Comparison of ENCODE assay signal across 18 mouse cellular contexts in the genomic region with DNA sequence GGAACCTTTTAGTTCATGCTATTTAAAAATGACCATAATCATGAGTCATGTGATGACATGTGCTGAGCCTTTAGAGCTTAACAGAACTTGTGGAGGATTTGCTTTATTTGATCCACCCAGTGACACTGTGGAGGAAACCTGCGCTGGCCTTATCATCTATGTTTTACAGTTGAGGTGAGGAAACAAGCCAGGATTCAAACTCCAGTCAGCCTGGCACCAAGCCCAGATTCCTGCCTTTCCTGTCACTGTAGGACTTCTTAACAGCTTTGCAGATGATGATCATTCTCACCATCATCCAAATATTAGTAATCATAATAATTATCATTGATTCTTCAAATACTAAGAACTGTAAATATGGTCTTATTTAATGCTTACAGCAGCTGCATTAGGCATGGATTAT. TPM values are rescaled to one million over a fixed set of nuclear protein-coding genes. Genes with fewer than 3 reads are reported as not detected.
DNase-seq lines count a peak whose midpoint lies in the region; ATAC-seq and TF ChIP-seq lines count a peak whose summit lies in the region.
"Had no signal": no experiment of that assay in that cellular context is flagged by ENCODE, and none has a peak within 500 bp of the region (broad histone marks: within the 10 kb centered on the region; RNA-seq: fewer than 3 reads in every experiment).

No protein-coding gene starts in this region.

- H3K4me3 ChIP-seq in cerebellum, adult 2 months (replicated peaks; ENCODE audit: insufficient read depth, low read depth, low read length) = no peak overlapping the region
- no peak overlapping the region for H3K4me3 ChIP-seq in kidney, embryonic 15.5 days (replicated peaks)
- H3K4me3 ChIP-seq in bone marrow macrophage, adult 2 months (ENCODE audit: insufficient read depth, low read length) = no peak overlapping the region
- H3K4me3 ChIP-seq: embryonic facial prominence, embryonic 15.5 days; limb, embryonic 12.5 days; megakaryocyte, embryonic 14.5 days had no signal

- no peak for TF ChIP-seq POLR2A in cerebellum, adult 2 months (IDR thresholded peaks at IDR 0.05; ENCODE audit: borderline replicate concordance, insufficient read depth, low read length)
- no peak for TF ChIP-seq POLR2A in bone marrow macrophage, adult 2 months (IDR thresholded peaks at IDR 0.05; ENCODE audit: borderline replicate concordance, low read depth, low read length)

- no peak overlapping the region for H3K9ac ChIP-seq in kidney, embryonic 15.5 days
- H3K9ac ChIP-seq: embryonic facial prominence, embryonic 15.5 days; hindbrain, embryonic 14.5 days; limb, embryonic 12.5 days had no signal

- H3K9me3 ChIP-seq in kidney, embryonic 15.5 days (replicated peaks) = no peaks in the 10 kb centered on the region
- H3K9me3 ChIP-seq: embryonic facial prominence, embryonic 15.5 days; limb, embryonic 12.5 days; megakaryocyte, embryonic 14.5 days had no signal

- WGBS in cerebellum, adult 2 months = 15% methylated on average over 1 of the region's 1 CpGs
- WGBS in kidney, embryonic 15.5 days = 72% methylated on average over 1 of the region's 1 CpGs

- H3K4me2 ChIP-seq in kidney, embryonic 15.5 days = no peak overlapping the region
- H3K4me2 ChIP-seq: embryonic facial prominence, embryonic 15.5 days; hindbrain, embryonic 14.5 days; limb, embryonic 12.5 days had no signal

- no peak for ATAC-seq in kidney, embryonic 15.5 days (replicated peaks; ENCODE audit: low FRiP score)
- ATAC-seq: midbrain, embryonic 16.5 days had no signal

- TF ChIP-seq CTCF in cerebellum, adult 2 months (IDR thresholded peaks at IDR 0.05; ENCODE audit: borderline replicate concordance, insufficient read depth, low read depth, low read length) = no peak
- no peak for TF ChIP-seq CTCF in bone marrow macrophage, adult 2 months (IDR thresholded peaks at IDR 0.05; ENCODE audit: low read depth, low read length)

- H3K4me1 ChIP-seq in cerebellum, adult 2 months (ENCODE audit: control insufficient read depth, insufficient read depth, low read length) = peaks cover 33% of the 10 kb centered on the region; the same call in 1 of the 2 replicates
- peaks cover 14% of the 10 kb centered on the region for H3K4me1 ChIP-seq in kidney, embryonic 15.5 days
- H3K4me1 ChIP-seq in bone marrow macrophage, adult 2 months (ENCODE audit: control insufficient read depth, insufficient read depth, low read length) = peaks cover 66% of the 10 kb centered on the region

- H3K36me3 ChIP-seq in kidney, embryonic 15.5 days = no peaks in the 10 kb centered on the region
- H3K36me3 ChIP-seq: embryonic facial prominence, embryonic 15.5 days; limb, embryonic 12.5 days had no signal

- H3K27ac ChIP-seq in cerebellum, adult 2 months (ENCODE audit: insufficient read depth, low read length) = no peak overlapping the region
- no peak overlapping the region for H3K27ac ChIP-seq in kidney, embryonic 15.5 days
- H3K27ac ChIP-seq in bone marrow macrophage, adult 2 months (ENCODE audit: insufficient read depth, low read depth, low read length) = peak overlapping the region; percentile 62
- H3K27ac ChIP-seq: embryonic facial prominence, embryonic 15.5 days; hindbrain, embryonic 14.5 days; limb, embryonic 12.5 days had no signal

- intact Hi-C loops in heart, postnatal 10 days (cut with DNase I) = no loop called here

- peak; percentile 51 to 56 for DNase-seq in cerebellum, adult 2 months
- no peak for DNase-seq in cerebellum, postnatal 4 days (ENCODE audit: low spot score in 2 of 2)
- DNase-seq in heart, adult 8-10 months (ENCODE audit: low spot score) = peak; percentile 43
- no peak for DNase-seq in heart, postnatal 10 days
- peak; percentile 61 to 77 for DNase-seq in kidney, postnatal 25 days
- no peak for DNase-seq in layer of hippocampus, adult 18-20 months (ENCODE audit: low spot score in 2 of 2)
- DNase-seq: B cell, adult 2 months; embryo, embryonic 11 days; gastrocnemius, postnatal 14 days; layer of hippocampus, adult 9-11 months; thymus, postnatal 25 days had no signal

- H3K27me3 ChIP-seq in cerebellum, adult 2 months (ENCODE audit: control insufficient read depth, insufficient read depth, low read length) = no peaks in the 10 kb centered on the region
- H3K27me3 ChIP-seq in kidney, embryonic 15.5 days = peaks cover 95% of the 10 kb centered on the region

RNA-seq across cellular contexts. Expression of gene Iqsec2, which starts 24.5 kb away (rescaled TPM):
- 79.8 and 84.7 TPM in 2 replicates for polyA plus RNA-seq in cerebellum, adult 2 months (2012; rRNA removed)
- total RNA-seq in heart, adult 8-10 months (2022) = 10 to 100 TPM; 64.3 to 87.0 (median 82.0) TPM
- total RNA-seq in heart, postnatal 10 days (2021) = 10 to 100 TPM; 66.9 to 69.9 TPM
- polyA plus RNA-seq in kidney, embryonic 15.5 days (2015; fragmentation: Nextera tagmentation; extraction: Ambion mirVana) = 3.9 and 5.0 TPM in 2 replicates
- 40.2 and 41.1 TPM in 2 replicates for polyA plus RNA-seq in bone marrow macrophage, adult 2 months (2012; ENCODE audit: insufficient read depth, insufficient read length, missing spikeins)
- 100 to 1,000 TPM; 157 to 175 TPM for total RNA-seq in layer of hippocampus, adult 18-20 months (2021)

Comparison
In these comparisons a context has a peak if more than half of its experiments do, and no peak if none do; other contexts are left out.
1. DNase-seq: peak in cerebellum, adult 2 months (2 of 2), heart, adult 8-10 months (single experiment) and kidney, postnatal 25 days (2 of 2); none in cerebellum, postnatal 4 days (0 of 2), heart, postnatal 10 days (0 of 2) and layer of hippocampus, adult 18-20 months (0 of 2).